Mouse (Mus musculus) testis, adult 2 months (tissue): Measurements from ENCODE around the gene Fam171a1.

Source experiments
- CTCF ChIP-seq: fragments of 200-500 bp; IDR thresholded peaks from 2 replicates; pipeline ENCODE4 v1.5.1; 2012; ENCODE audit warnings: low read depth, mild to moderate bottlenecking, inconsistent platforms, low read length, moderate library complexity; ENCODE audit not compliant: control insufficient read depth, insufficient read depth, insufficient replicate concordance
- POLR2A ChIP-seq: fragments of 200-500 bp; IDR thresholded peaks from 2 replicates; pipeline ENCODE4 v1.6.1; 2012; ENCODE audit warnings: low read depth, mild to moderate bottlenecking, inconsistent platforms, low read length, moderate library complexity; ENCODE audit not compliant: control insufficient read depth

GRCm38 (mm10) chr2:3215480-3215879, 101.5 kb downstream of the Fam171a1 start:
- TF ChIP-seq CTCF (no peak), POLR2A (no peak)
